ENCODE assay signal across 8 mouse cellular contexts in the genomic region with DNA sequence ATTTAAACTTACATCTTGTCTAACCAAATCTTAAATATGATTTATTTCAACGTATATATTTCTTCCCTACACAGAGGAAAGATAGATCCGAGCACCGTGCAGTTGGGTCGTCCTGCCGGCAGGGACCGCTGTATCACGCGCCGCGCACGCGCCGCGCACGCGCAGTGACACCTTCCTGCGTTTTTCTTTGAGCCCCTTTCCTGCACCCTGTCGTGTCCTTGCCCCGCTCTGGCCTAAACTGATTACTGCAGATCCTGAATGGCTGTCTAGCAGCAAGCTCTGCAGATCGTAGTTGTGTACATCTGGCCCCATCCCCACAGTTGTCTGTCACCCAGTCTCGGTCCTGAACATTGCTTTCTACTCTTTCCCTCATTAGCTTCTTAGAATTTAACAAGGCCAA. TPM values are rescaled to one million over a fixed set of nuclear protein-coding genes. Genes with fewer than 3 reads are reported as not detected.
DNase-seq lines count a peak whose midpoint lies in the region; ATAC-seq and TF ChIP-seq lines count a peak whose summit lies in the region.

No protein-coding gene starts in this region.

- no peaks in the 10 kb centered on the region for H3K27me3 ChIP-seq in forebrain, postnatal 0 days (ENCODE audit: insufficient read depth, low read length)
- no peaks in the 10 kb centered on the region for H3K27me3 ChIP-seq in hindbrain, embryonic 10.5 days (ENCODE audit: insufficient read depth, poor library complexity, severe bottlenecking)

- no peaks in the 10 kb centered on the region for H3K9me3 ChIP-seq in forebrain, postnatal 0 days (ENCODE audit: low read length)
- no peaks in the 10 kb centered on the region for H3K9me3 ChIP-seq in hindbrain, embryonic 10.5 days

- peak overlapping the region; percentile 95 for H3K27ac ChIP-seq in forebrain, postnatal 0 days (ENCODE audit: low read depth, low read length)
- peak overlapping the region; percentile 98 for H3K27ac ChIP-seq in hindbrain, embryonic 10.5 days

- peak; percentile 46 for ATAC-seq in forebrain, postnatal 0 days

- peak overlapping the region; percentile 40; the same call in 1 of the 2 replicates for H3K9ac ChIP-seq in forebrain, postnatal 0 days

- H3K4me1 ChIP-seq in forebrain, postnatal 0 days (ENCODE audit: insufficient read depth): peaks cover 21% of the 10 kb centered on the region
- peaks cover 55% of the 10 kb centered on the region for H3K4me1 ChIP-seq in hindbrain, embryonic 10.5 days (replicated peaks)

- peaks cover 6% of the 10 kb centered on the region for H3K36me3 ChIP-seq in forebrain, postnatal 0 days (ENCODE audit: insufficient read depth)
- peaks cover 11% of the 10 kb centered on the region for H3K36me3 ChIP-seq in hindbrain, embryonic 10.5 days

- TF ChIP-seq CTCF in forebrain, postnatal 0 days (IDR thresholded peaks at IDR 0.05; ENCODE audit: low read depth): peak; percentile 91

- H3K4me3 ChIP-seq in forebrain, postnatal 0 days (ENCODE audit: low read depth, low read length): peak overlapping the region; percentile 15; the same call in 1 of the 2 replicates
- peak overlapping the region; percentile 36 for H3K4me3 ChIP-seq in hindbrain, embryonic 10.5 days

- peak overlapping the region; percentile 37 for H3K4me2 ChIP-seq in forebrain, postnatal 0 days (ENCODE audit: low read depth)

- DNase-seq in Muller cell, postnatal 12 days (ENCODE audit: inconsistent ontology term): peak; percentile 81
- DNase-seq in cerebellum, adult 8-10 months: peak; percentile 85
- peak; percentile 93 for DNase-seq in forebrain, postnatal 0 days
- peak; percentile 89 for DNase-seq in hindbrain, embryonic 10.5 days (ENCODE audit: low spot score)
- peak; percentile 82 to 89 for DNase-seq in layer of hippocampus, postnatal 10 days (ENCODE audit: low spot score in 2 of 2)
- DNase-seq in lung, postnatal 14 days: peak; percentile 84
- peak; percentile 83 for DNase-seq in ovary, postnatal 36 days (ENCODE audit: low spot score)
- DNase-seq in thymus, postnatal 0 days (ENCODE audit: low spot score): peak; percentile 91

- WGBS in forebrain, postnatal 0 days: 5% methylated on average over 21 of the region's 21 CpGs
- WGBS in hindbrain, embryonic 10.5 days: 3% methylated on average over 21 of the region's 21 CpGs

RNA-seq across cellular contexts. Expression of gene Eef2, which starts 3.3 kb away (rescaled TPM):
- total RNA-seq in forebrain, postnatal 0 days (2014; rRNA removed): 2,084 and 2,175 TPM in 2 replicates
- 466 and 485 TPM in 2 replicates for polyA plus RNA-seq in forebrain, postnatal 0 days (2015; fragmentation: Nextera tagmentation; extraction: Ambion mirVana)
- 495 and 570 TPM in 2 replicates for polyA plus RNA-seq in hindbrain, embryonic 10.5 days (2016; fragmentation: Nextera tagmentation; extraction: Ambion mirVana)
- 1,000 to 10,000 TPM; 1,075 to 1,131 TPM for total RNA-seq in layer of hippocampus, postnatal 10 days (2021)
- 612 and 638 TPM in 2 replicates for polyA plus RNA-seq in thymus, postnatal 0 days (2015; fragmentation: Nextera tagmentation; extraction: Ambion mirVana)

RNA-seq across cellular contexts. Expression of gene Pias4, which starts 5.4 kb away (rescaled TPM):
- total RNA-seq in forebrain, postnatal 0 days (2014; rRNA removed): 30.1 and 32.5 TPM in 2 replicates
- polyA plus RNA-seq in forebrain, postnatal 0 days (2015; fragmentation: Nextera tagmentation; extraction: Ambion mirVana): 28.1 and 35.8 TPM in 2 replicates
- polyA plus RNA-seq in hindbrain, embryonic 10.5 days (2016; fragmentation: Nextera tagmentation; extraction: Ambion mirVana): 64.1 and 72.2 TPM in 2 replicates
- 10 to 100 TPM; 26.7 to 29.7 TPM for total RNA-seq in layer of hippocampus, postnatal 10 days (2021)
- polyA plus RNA-seq in thymus, postnatal 0 days (2015; fragmentation: Nextera tagmentation; extraction: Ambion mirVana): 37.3 and 39.0 TPM in 2 replicates

RNA-seq across cellular contexts. Expression of gene Dapk3, which starts 9.7 kb away (rescaled TPM):
- total RNA-seq in forebrain, postnatal 0 days (2014; rRNA removed): 64.6 and 68.9 TPM in 2 replicates
- 58.1 TPM in 2 replicates for polyA plus RNA-seq in forebrain, postnatal 0 days (2015; fragmentation: Nextera tagmentation; extraction: Ambion mirVana)
- polyA plus RNA-seq in hindbrain, embryonic 10.5 days (2016; fragmentation: Nextera tagmentation; extraction: Ambion mirVana): 58.3 and 75.6 TPM in 2 replicates
- 10 to 100 TPM; 66.1 to 67.9 TPM for total RNA-seq in layer of hippocampus, postnatal 10 days (2021)
- polyA plus RNA-seq in thymus, postnatal 0 days (2015; fragmentation: Nextera tagmentation; extraction: Ambion mirVana): 47.8 and 54.1 TPM in 2 replicates

RNA-seq across cellular contexts. Expression of gene 4930442H23Rik, which starts 10.5 kb away (rescaled TPM):
- total RNA-seq in forebrain, postnatal 0 days (2014; rRNA removed): not detected in 2 replicates
- 0.11 and 0.24 TPM in 2 replicates for polyA plus RNA-seq in forebrain, postnatal 0 days (2015; fragmentation: Nextera tagmentation; extraction: Ambion mirVana)
- not detected in 2 replicates for polyA plus RNA-seq in hindbrain, embryonic 10.5 days (2016; fragmentation: Nextera tagmentation; extraction: Ambion mirVana)
- not detected for total RNA-seq in layer of hippocampus, postnatal 10 days (2021)
- polyA plus RNA-seq in thymus, postnatal 0 days (2015; fragmentation: Nextera tagmentation; extraction: Ambion mirVana): not detected in 2 replicates

RNA-seq across cellular contexts. Expression of gene Nmrk2, which starts 28.7 kb away (rescaled TPM):
- total RNA-seq in forebrain, postnatal 0 days (2014; rRNA removed): 0.08 TPM in 1 of 2 replicates, not detected in the other
- not detected in 2 replicates for polyA plus RNA-seq in forebrain, postnatal 0 days (2015; fragmentation: Nextera tagmentation; extraction: Ambion mirVana)
- not detected in 2 replicates for polyA plus RNA-seq in hindbrain, embryonic 10.5 days (2016; fragmentation: Nextera tagmentation; extraction: Ambion mirVana)
- total RNA-seq in layer of hippocampus, postnatal 10 days (2021): under 1 TPM in 1 of 2 experiments, not detected in 1; 0.18 TPM
- 0.08 TPM in 1 of 2 replicates, not detected in the other for polyA plus RNA-seq in thymus, postnatal 0 days (2015; fragmentation: Nextera tagmentation; extraction: Ambion mirVana)

Comparison
In these comparisons a context has a peak if more than half of its experiments do, and no peak if none do; other contexts are left out.
1. Peak in every context shown above with its lines: DNase-seq, ATAC-seq, H3K4me3 ChIP-seq and H3K27ac ChIP-seq.